Mouse (Mus musculus) kidney, adult 2 months (tissue): ENCODE measurements around the gene AI837181.

ENCODE experiments used
- CTCF ChIP-seq: fragments of 200-500 bp; conservative IDR thresholded peaks from 2 replicates; pipeline ENCODE4 v1.5.1; 2011; ENCODE audit warnings: low read depth, mild to moderate bottlenecking, control low read depth, low read length, moderate library complexity, mixed read lengths; ENCODE audit not compliant: insufficient read depth, insufficient read length
- POLR2A ChIP-seq: fragments of 200-500 bp; IDR thresholded peaks from one replicate; pipeline ENCODE4 v1.6.1; 2011; ENCODE audit warnings: low read depth, low read length, control low read depth

- TF ChIP-seq POLR2A, result no peak
- TF ChIP-seq CTCF, result no peak
Measured at GRCm38 (mm10) chr19:5444371-5444908, 19.5 kb downstream of the AI837181 start.
